Mouse (Mus musculus) left cerebral cortex, postnatal 14 days (tissue): ENCODE results near the gene Dnajb12. TPM values are rescaled to one million over a fixed set of nuclear protein-coding genes. Genes with fewer than 3 reads are reported as not detected.

Experiments
- DNase-seq, 2 experiments: peaks; one replicate each; pipeline ENCODE4 v3.0.0; 2021 to 2022; ENCODE audit warnings: low spot score in 2 of 2, mixed read lengths in 1 of 2
- intact Hi-C: fragments of 180-260 bp; cut with DNase I; formaldehyde crosslinking; loops from one replicate; pipeline ENCODE4 v1.15.1; 2025
- long read RNA-seq, 2 experiments: library from polyadenylated mRNA; stranded (forward); transcript quantifications; one replicate each; pipeline ENCODE4 v2.0.0; 2021
- total RNA-seq, 2 experiments: library from RNA; stranded (reverse); gene quantifications; 2 replicates each; pipeline ENCODE4 v1.2.3; 2021

The Dnajb12 gene
- 10 to 100 TPM; 46.3 to 50.6 TPM for total RNA-seq
- long read RNA-seq, experiment 1, transcript Dnajb12-205 (9 exons, 3,041 nt), result major isoform, 35 of 81 reads
- long read RNA-seq, experiment 1, transcript Dnajb12-204 (9 exons, 3,070 nt), result minor isoform, 17 of 81 reads
- long read RNA-seq, experiment 1, transcript Dnajb12-201 (9 exons, 2,238 nt), result minor isoform, 9 of 81 reads
- long read RNA-seq, experiment 1, partial matches to known transcripts, result 10 of 81 reads
- long read RNA-seq, experiment 1, other reads (novel, unspliced or antisense), result 10 of 81 reads
- long read RNA-seq, experiment 2, transcript Dnajb12-205 (9 exons, 3,041 nt), result major isoform, 31 of 56 reads
- long read RNA-seq, experiment 2, transcript Dnajb12-204 (9 exons, 3,070 nt), result minor isoform, 11 of 56 reads
- long read RNA-seq, experiment 2, transcript Dnajb12-201 (9 exons, 2,238 nt), result minor isoform, 5 of 56 reads
- long read RNA-seq, experiment 2, partial matches to known transcripts, result 5 of 56 reads
- long read RNA-seq, experiment 2, other reads (novel, unspliced or antisense), result 4 of 56 reads

GRCm38 (mm10) chr10:59879255-59880028 lies at the start of gene Dnajb12:
TSS of gene Dnajb12 (plus strand) at chr10:59879556.
- DNase-seq, result peak; percentile 94 to 96
- intact Hi-C loops, result no loop called here

DNA sequence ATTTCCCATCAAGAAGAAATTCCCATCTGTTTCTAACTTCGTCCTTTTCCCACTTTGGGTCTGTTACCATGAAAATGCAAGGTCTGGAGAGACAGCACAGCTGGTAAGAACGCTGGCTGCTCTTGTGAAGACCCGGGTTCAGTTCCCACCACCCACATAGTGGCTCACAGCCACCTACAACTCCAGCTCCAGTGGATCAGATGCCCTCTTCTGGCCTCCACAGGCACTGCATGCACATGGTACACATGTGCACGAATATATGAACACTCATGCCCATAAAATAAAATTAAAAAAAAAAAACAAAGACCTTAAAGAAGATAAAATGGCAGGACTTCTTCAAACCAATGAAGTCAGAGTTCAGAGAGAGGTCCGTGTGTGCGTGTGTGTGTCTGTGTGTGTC lies 49.5 kb upstream of the Dnajb12 start:
- intact Hi-C loops, result no loop called here
- DNase-seq, result no peak

DNA sequence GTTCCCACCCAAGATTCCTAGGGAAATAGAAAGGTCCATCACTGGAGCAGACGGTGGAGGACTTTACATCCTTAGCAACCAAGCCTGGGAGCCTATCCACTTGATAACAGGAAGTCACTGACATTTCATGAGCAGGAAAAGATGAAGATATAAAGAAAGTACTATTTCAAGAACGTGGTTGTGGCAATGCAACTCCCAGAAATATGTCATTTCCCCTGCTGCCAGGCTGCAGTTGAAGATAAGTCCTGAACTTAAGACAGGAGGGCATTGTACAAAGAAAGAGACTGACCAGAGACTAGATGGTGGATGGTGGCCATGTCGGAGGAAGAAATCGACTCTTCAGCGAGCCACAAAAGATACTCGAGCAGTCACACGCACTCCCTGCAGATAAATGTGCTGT lies 47.4 kb upstream of the Dnajb12 start:
- intact Hi-C loops, result no loop called here
- no peak for DNase-seq

- intact Hi-C loops, result no loop called here
- peak in 1 of 2 experiments; percentile 31 for DNase-seq
Measured at GRCm38 (mm10) chr10:59835301-59836155, 43.8 kb upstream of the Dnajb12 start.

DNA sequence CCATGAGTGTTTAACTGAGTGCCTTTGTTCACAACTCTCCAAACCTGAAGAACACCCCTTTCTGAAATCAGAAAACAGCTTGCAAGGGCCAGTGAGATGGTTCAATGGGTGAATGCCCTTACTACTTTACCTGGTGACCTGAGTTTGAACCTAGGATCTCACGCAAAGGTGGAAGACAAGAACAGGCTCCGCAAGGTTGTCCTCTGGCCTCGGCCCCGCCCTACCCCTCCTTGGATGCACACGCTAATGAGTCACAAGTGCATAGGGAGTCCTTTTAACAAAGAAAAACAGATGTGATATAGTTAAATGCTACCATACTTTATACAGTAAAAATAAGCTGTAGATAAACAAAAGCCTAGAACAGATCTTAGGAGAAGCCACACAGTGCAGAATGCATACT lies 41.9 kb upstream of the Dnajb12 start:
- DNase-seq, result no peak
- intact Hi-C loops, result no loop called here

- peak in 1 of 2 experiments; percentile 37 for DNase-seq
- intact Hi-C loops, result no loop called here
Measured at GRCm38 (mm10) chr10:59841434-59841833, 37.9 kb upstream of the Dnajb12 start.

GRCm38 (mm10) chr10:59843125-59843524 lies 36.2 kb upstream of the Dnajb12 start:
- intact Hi-C loops, result no loop called here
- DNase-seq, result no peak

- intact Hi-C loops, result no loop called here
- DNase-seq, result no peak
Measured at GRCm38 (mm10) chr10:59844686-59845085, 34.7 kb upstream of the Dnajb12 start.

GRCm38 (mm10) chr10:59846416-59846815 lies 32.9 kb upstream of the Dnajb12 start:
- peak; percentile 68 to 82 for DNase-seq

GRCm38 (mm10) chr10:59848079-59848877 lies 31.1 kb upstream of the Dnajb12 start:
- DNase-seq, result no peak
- intact Hi-C loops, result no loop called here

More at GRCm38 (mm10) chr10:59846416-59846815, 32.9 kb upstream of the Dnajb12 start:
- intact Hi-C loops, result no loop called here

GRCm38 (mm10) chr10:59848953-59849352 lies 30.4 kb upstream of the Dnajb12 start:
- intact Hi-C loops, result no loop called here

GRCm38 (mm10) chr10:59849371-59849770 lies 30.0 kb upstream of the Dnajb12 start:
- DNase-seq, result no peak
- intact Hi-C loops, result no loop called here

More at GRCm38 (mm10) chr10:59848953-59849352, 30.4 kb upstream of the Dnajb12 start:
- no peak for DNase-seq

- DNase-seq, result no peak
- intact Hi-C loops, result no loop called here
Measured at GRCm38 (mm10) chr10:59857157-59857556, 22.2 kb upstream of the Dnajb12 start.

DNA sequence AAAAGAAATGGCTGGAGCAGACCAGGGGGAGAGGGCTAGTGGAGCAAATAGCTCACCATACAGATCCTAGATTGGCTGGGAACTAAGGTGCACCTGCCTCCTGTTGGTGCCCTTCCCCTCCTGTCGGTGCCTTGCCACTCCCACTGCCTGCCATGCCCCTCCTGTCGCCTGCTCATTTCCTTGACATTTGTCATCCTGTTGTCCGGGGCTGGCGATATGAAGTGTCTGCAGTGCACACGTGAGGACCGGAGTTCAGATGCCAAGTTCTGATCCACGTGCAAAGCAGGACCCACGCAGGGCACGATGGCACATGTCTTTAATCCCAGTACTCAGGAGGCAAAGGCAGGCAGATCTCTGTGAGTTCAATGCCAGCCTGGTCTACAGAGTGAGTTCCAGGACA lies 18.7 kb upstream of the Dnajb12 start:
- intact Hi-C loops, result loop anchor here (5.0 to 10.0 kb wide), 2 partner anchors 368 to 466 kb away; partner anchors contain the start of gene Gm10273
- no peak for DNase-seq

DNA sequence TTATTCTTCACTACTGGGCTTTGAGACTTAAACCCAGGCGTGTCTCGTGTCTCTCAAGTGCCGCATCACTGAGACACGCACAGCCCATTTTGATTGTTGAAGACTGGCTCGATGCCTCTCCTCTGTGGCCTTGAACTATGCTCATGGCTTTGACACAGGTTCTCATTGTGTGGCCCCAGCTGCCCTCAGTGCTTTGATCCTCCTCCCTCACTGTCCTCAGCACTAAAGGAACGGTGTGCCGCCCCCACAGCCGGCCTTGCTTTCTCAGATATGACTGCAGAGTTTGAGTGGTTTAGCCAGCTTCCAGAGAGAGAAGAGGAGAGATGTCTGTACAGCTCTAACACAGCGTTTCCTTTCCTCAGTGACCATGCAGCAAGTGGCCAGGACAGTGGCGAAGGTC lies 18.2 kb upstream of the Dnajb12 start:
- no peak for DNase-seq
- intact Hi-C loops, result loop anchor here (5.0 to 10.0 kb wide), 2 partner anchors 369 to 466 kb away; partner anchors contain the start of gene Gm10273

GRCm38 (mm10) chr10:59862816-59863440 lies 16.4 kb upstream of the Dnajb12 start:
- DNase-seq, result no peak
- intact Hi-C loops, result loop anchor here (5.0 to 10.0 kb wide), 2 partner anchors 371 to 468 kb away; partner anchors contain the start of gene Gm10273

DNA sequence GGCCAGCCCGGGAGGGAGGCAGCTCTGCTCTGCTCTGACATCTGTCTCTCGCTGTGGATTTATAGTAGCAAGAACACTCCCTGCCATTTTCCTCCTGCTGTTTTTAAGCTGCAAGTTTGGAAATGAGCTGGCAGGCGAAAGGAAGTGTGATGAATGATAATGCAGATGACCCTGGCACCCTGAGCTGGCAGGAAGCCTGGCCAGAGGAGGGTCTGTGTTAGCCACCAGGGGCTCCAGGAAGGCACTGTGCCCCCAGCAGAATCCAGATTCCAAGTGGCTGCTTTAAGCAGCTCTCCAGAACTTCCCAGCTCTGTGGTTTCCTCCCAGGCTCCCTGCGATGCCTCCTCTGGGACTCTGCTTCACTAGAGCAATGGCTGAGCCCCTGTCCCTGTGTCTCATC lies 15.7 kb upstream of the Dnajb12 start:
- DNase-seq, result no peak
- intact Hi-C loops, result loop anchor here (5.0 to 10.0 kb wide), 2 partner anchors 371 to 469 kb away; partner anchors contain the start of gene Gm10273
